In genomic region chr10:23600701-23601100, GRCm38 (mm10) we compare ENCODE assay signal across 23 mouse cellular contexts.
DNase-seq lines count a peak whose midpoint lies in the region; ATAC-seq and TF ChIP-seq lines count a peak whose summit lies in the region.
"Had no signal": no experiment of that assay in that cellular context is flagged by ENCODE, and none has a peak within 500 bp of the region (broad histone marks: within the 10 kb centered on the region; RNA-seq: fewer than 3 reads in every experiment).

No protein-coding gene starts in this region.

- no peak for TF ChIP-seq POLR2A in thymus, adult 2 months (IDR thresholded peaks at IDR 0.05; ENCODE audit: control insufficient read depth, extremely low read depth, insufficient read depth, low read length, poor library complexity)

- H3K27me3 ChIP-seq in embryonic facial prominence, embryonic 14.5 days (replicated peaks; ENCODE audit: control insufficient read depth, insufficient read depth, low read length), result no peaks in the 10 kb centered on the region
- H3K27me3 ChIP-seq in thymus, adult 2 months (ENCODE audit: control insufficient read depth, insufficient read depth, low read length), result no peaks in the 10 kb centered on the region
- H3K27me3 ChIP-seq: embryonic facial prominence, embryonic 15.5 days; heart, embryonic 12.5 days; hindbrain, embryonic 15.5 days; neural tube, embryonic 13.5 days; Patski; stomach, embryonic 15.5 days had no signal

- no peaks in the 10 kb centered on the region for H3K36me3 ChIP-seq in embryonic facial prominence, embryonic 14.5 days (ENCODE audit: control insufficient read depth, insufficient read depth, low read length)
- no peaks in the 10 kb centered on the region for H3K36me3 ChIP-seq in thymus, adult 2 months (ENCODE audit: control insufficient read depth, insufficient read depth, low read length)
- H3K36me3 ChIP-seq: embryonic facial prominence, embryonic 15.5 days; heart, embryonic 12.5 days; hindbrain, embryonic 15.5 days; neural tube, embryonic 13.5 days; stomach, embryonic 15.5 days had no signal

- peak overlapping the region; percentile 44 for H3K4me3 ChIP-seq in gastrocnemius, adult 2 months
- no peak overlapping the region for H3K4me3 ChIP-seq in embryonic facial prominence, embryonic 14.5 days (ENCODE audit: low read depth, low read length)
- no peak overlapping the region for H3K4me3 ChIP-seq in thymus, adult 2 months (ENCODE audit: control insufficient read depth, insufficient read depth, low read length)
- H3K4me3 ChIP-seq: embryonic facial prominence, embryonic 15.5 days; heart, embryonic 12.5 days; hindbrain, embryonic 15.5 days; neural tube, embryonic 13.5 days; stomach, embryonic 15.5 days had no signal

- no peaks in the 10 kb centered on the region for H3K9me3 ChIP-seq in embryonic facial prominence, embryonic 14.5 days (ENCODE audit: control insufficient read depth, low read length)
- H3K9me3 ChIP-seq: embryonic facial prominence, embryonic 15.5 days; heart, embryonic 12.5 days; hindbrain, embryonic 15.5 days; neural tube, embryonic 13.5 days; stomach, embryonic 15.5 days had no signal

- no peak overlapping the region for H3K4me2 ChIP-seq in embryonic facial prominence, embryonic 14.5 days (ENCODE audit: low read depth, low read length)
- H3K4me2 ChIP-seq: embryonic facial prominence, embryonic 15.5 days; heart, embryonic 12.5 days; hindbrain, embryonic 15.5 days; midbrain, embryonic 11.5 days; neural tube, embryonic 13.5 days; stomach, embryonic 15.5 days had no signal

- DNase-seq in gastrocnemius, adult 2 months, result no peak
- no peak for DNase-seq in gastrocnemius, postnatal 14 days
- DNase-seq in 3T3-L1 (ENCODE audit: low read depth, low spot score), result peak; percentile 17
- peak; percentile 6 for DNase-seq in Muller cell, postnatal 12 days (ENCODE audit: inconsistent ontology term)
- DNase-seq in embryonic facial prominence, embryonic 14.5 days (ENCODE audit: low spot score), result peak; percentile 48
- no peak for DNase-seq in heart, postnatal 25 days (ENCODE audit: low spot score)
- no peak for DNase-seq in right cerebral cortex, postnatal 10 days (ENCODE audit: low spot score in 2 of 2)
- DNase-seq in thymus, adult 2 months, result no peak
- DNase-seq: adrenal gland, postnatal 10 days; cerebellum, adult 11-12 months; cerebellum, postnatal 36 days; heart, postnatal 14 days; liver, postnatal 0 days; right cerebral cortex, postnatal 14 days; thymus, adult 18-20 months had no signal

- peaks cover 16% of the 10 kb centered on the region for H3K4me1 ChIP-seq in embryonic facial prominence, embryonic 14.5 days (ENCODE audit: control insufficient read depth, insufficient read depth, low read length)
- H3K4me1 ChIP-seq in thymus, adult 2 months (replicated peaks; ENCODE audit: control insufficient read depth, insufficient read depth, low read length), result no peaks in the 10 kb centered on the region
- H3K4me1 ChIP-seq: heart, embryonic 12.5 days; hindbrain, embryonic 15.5 days; neural tube, embryonic 13.5 days; stomach, embryonic 15.5 days had no signal

- 0 out of 2 replicates have a peak, but pooled peaks have one; percentile 55 for ATAC-seq in embryonic facial prominence, embryonic 14.5 days (ENCODE audit: low read depth)
- ATAC-seq: intestine, postnatal 0 days; liver, postnatal 0 days; Patski had no signal

- intact Hi-C loops in gastrocnemius, adult 2 months (cut with DNase I), result no loop called here
- intact Hi-C loops in gastrocnemius, postnatal 14 days (cut with DNase I; ENCODE audit: low total_unique reads), result no loop called here
- intact Hi-C loops in heart, postnatal 25 days (cut with DNase I), result no loop called here

- TF ChIP-seq CTCF in gastrocnemius, adult 2 months (IDR thresholded peaks at IDR 0.05), result no peak
- TF ChIP-seq CTCF in thymus, adult 2 months (IDR thresholded peaks at IDR 0.05; ENCODE audit: borderline replicate concordance, control insufficient read depth, extremely low read depth, insufficient read depth, low read length, poor library complexity), result no peak

- H3K9ac ChIP-seq in embryonic facial prominence, embryonic 14.5 days (ENCODE audit: low read depth, low read length), result no peak overlapping the region
- H3K9ac ChIP-seq: embryonic facial prominence, embryonic 15.5 days; heart, embryonic 12.5 days; hindbrain, embryonic 15.5 days; liver, postnatal 0 days; neural tube, embryonic 13.5 days; stomach, embryonic 15.5 days had no signal

- peak overlapping the region; percentile 64 for H3K27ac ChIP-seq in gastrocnemius, adult 2 months
- H3K27ac ChIP-seq in embryonic facial prominence, embryonic 14.5 days (replicated peaks; ENCODE audit: low read depth, low read length), result 0 out of 2 replicates have a peak overlapping the region, but pooled peaks have one; percentile 33
- no peak overlapping the region for H3K27ac ChIP-seq in thymus, adult 2 months (ENCODE audit: control insufficient read depth, insufficient read depth, low read length)
- H3K27ac ChIP-seq: embryonic facial prominence, embryonic 15.5 days; hindbrain, embryonic 15.5 days; neural tube, embryonic 13.5 days; stomach, embryonic 15.5 days had no signal

- WGBS in embryonic facial prominence, embryonic 14.5 days, result 11% methylated on average over 5 of the region's 5 CpGs
- 82% methylated on average over 5 of the region's 5 CpGs for WGBS in thymus, adult 2 months

Comparison
In these comparisons a context has a peak if more than half of its experiments do, and no peak if none do; other contexts are left out.
1. DNase-seq: peak in 3T3-L1 (single experiment), Muller cell, postnatal 12 days (single experiment) and embryonic facial prominence, embryonic 14.5 days (single experiment); none in gastrocnemius, adult 2 months (single experiment), gastrocnemius, postnatal 14 days (single experiment), heart, postnatal 25 days (single experiment), right cerebral cortex, postnatal 10 days (0 of 2) and thymus, adult 2 months (single experiment).